Mouse (Mus musculus) right cerebral cortex, postnatal 4 days (tissue): ENCODE measurements around the gene Olfr651.
"Not testable (repeated sequence)": the region's sequence is repeated elsewhere in the genome, so short reads cannot be mapped to it uniquely, and the experiment has no call there.

Experiments used
- DNase-seq: peaks from one replicate; pipeline ENCODE4 v3.0.0-alpha.2; 2022

Gene Olfr651

GRCm38 (mm10) chr7:104549833-104550232 is at the start of gene Olfr651:
Gene Olfr651, plus strand, starts transcription at chr7:104550133.
- no peak for DNase-seq

- not testable (repeated sequence) for DNase-seq
These were observed 48.7 kb upstream of the Olfr651 start for GRCm38 (mm10) chr7:104501186-104501585.

- DNase-seq = peak; percentile 2
These were observed 48.2 kb upstream of the Olfr651 start for GRCm38 (mm10) chr7:104501589-104502371.

GRCm38 (mm10) chr7:104507421-104508065 is 42.4 kb upstream of the Olfr651 start, which contains the start of gene Trim30d:
Gene Trim30d, minus strand, starts transcription at chr7:104507849.
- DNase-seq = not testable (repeated sequence)

GRCm38 (mm10) chr7:104552700-104553099 is 2.8 kb downstream of the Olfr651 start:
- no peak for DNase-seq

GRCm38 (mm10) chr7:104560601-104561000 is 10.7 kb downstream of the Olfr651 start, which contains the start of gene Olfr652:
Gene Olfr652, plus strand, starts transcription at chr7:104560901.
- DNase-seq = no peak

GRCm38 (mm10) chr7:104577014-104577413 is 27.1 kb downstream of the Olfr651 start, which contains the start of gene Olfr653:
Gene Olfr653, plus strand, starts transcription at chr7:104577314.
- DNase-seq = no peak

GRCm38 (mm10) chr7:104580846-104581245 is 30.9 kb downstream of the Olfr651 start:
- DNase-seq = no peak

- DNase-seq = no peak
These were observed 31.5 kb downstream of the Olfr651 start for GRCm38 (mm10) chr7:104581429-104581828.

GRCm38 (mm10) chr7:104586725-104587124 is 36.8 kb downstream of the Olfr651 start, which contains the start of gene Olfr654:
Gene Olfr654, plus strand, starts transcription at chr7:104587025.
- DNase-seq = no peak

- no peak for DNase-seq
These were observed 38.3 kb downstream of the Olfr651 start for GRCm38 (mm10) chr7:104588274-104588673.

- DNase-seq = no peak
These were observed 51.7 kb downstream of the Olfr651 start, which contains the start of gene Olfr655 for GRCm38 (mm10) chr7:104601679-104602078. Gene Olfr655, minus strand, starts transcription at chr7:104601779.

GRCm38 (mm10) chr7:104603173-104603572 is 53.2 kb downstream of the Olfr651 start:
- DNase-seq = peak; percentile 12
